Mouse (Mus musculus): ENCODE measurements around the gene Fsd1l. TPM values are rescaled to one million over a fixed set of nuclear protein-coding genes. Genes with fewer than 3 reads are reported as not detected.

The Fsd1l gene
- polyA plus RNA-seq, 1 experiment from 2014 or later, result 1.9 TPM

DNA sequence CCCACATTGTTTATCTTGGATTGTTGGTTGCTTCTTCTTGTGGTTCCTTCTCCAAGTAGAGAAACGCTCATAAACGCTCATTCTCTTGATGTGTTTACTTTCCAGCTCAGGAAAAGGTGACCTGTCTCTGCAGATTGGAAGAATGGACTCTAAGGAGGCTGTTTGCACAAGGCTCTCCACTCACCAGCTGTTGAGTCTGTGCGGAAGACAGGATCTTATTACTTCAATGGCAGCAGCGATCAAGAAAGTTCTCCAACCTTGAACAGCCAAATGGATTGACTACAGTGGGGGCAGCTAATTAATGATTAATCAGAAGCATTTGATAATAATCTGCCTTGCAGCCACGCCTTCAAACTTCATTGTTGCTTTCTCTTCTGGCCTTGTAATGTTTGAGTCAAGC, 9.8 kb upstream of the Fsd1l start:
- no peak overlapping the region for H3K4me3 ChIP-seq (ENCODE audit: low read depth, low read length)
- no peak overlapping the region for H3K4me2 ChIP-seq (ENCODE audit: low read depth, low read length)
- H3K27me3 ChIP-seq (ENCODE audit: control insufficient read depth, insufficient read depth, low read depth, low read length), result no peaks in the 10 kb centered on the region
- H3K9me3 ChIP-seq (replicated peaks; ENCODE audit: control insufficient read depth, low read length), result no peaks in the 10 kb centered on the region
- no peak overlapping the region for H3K27ac ChIP-seq (ENCODE audit: low read length)
- no peak overlapping the region for H3K9ac ChIP-seq (ENCODE audit: low read depth, low read length)
- ATAC-seq (ENCODE audit: low read depth), result no peak
- no peaks in the 10 kb centered on the region for H3K4me1 ChIP-seq (ENCODE audit: control insufficient read depth, low read depth, low read length)
- WGBS (ENCODE audit: insufficient replicate concordance), result 30% methylated on average over 5 of the region's 5 CpGs
- H3K36me3 ChIP-seq (ENCODE audit: control insufficient read depth, insufficient read depth), result no peaks in the 10 kb centered on the region

DNA sequence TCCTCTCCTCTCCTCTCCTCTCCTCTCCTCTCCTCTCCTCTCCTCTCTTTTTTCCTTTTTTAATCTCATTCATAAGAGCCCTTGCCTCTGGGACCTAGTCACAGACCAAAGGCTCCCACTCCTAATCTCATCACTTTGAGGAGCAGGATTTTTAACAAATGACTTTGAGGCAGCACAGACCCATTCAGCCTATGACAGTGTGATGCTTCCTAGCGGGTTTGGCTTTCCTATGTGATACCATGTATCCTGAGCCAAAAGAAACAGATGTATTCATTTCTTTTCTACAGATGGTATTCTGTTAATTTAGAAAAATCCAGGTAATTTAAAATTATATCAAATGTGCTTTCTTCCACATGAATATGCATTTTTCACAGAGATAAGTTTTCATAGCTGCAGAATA, 7.6 kb upstream of the Fsd1l start:
- 65% methylated on average over 1 of the region's 1 CpGs for WGBS (ENCODE audit: insufficient replicate concordance)

DNA sequence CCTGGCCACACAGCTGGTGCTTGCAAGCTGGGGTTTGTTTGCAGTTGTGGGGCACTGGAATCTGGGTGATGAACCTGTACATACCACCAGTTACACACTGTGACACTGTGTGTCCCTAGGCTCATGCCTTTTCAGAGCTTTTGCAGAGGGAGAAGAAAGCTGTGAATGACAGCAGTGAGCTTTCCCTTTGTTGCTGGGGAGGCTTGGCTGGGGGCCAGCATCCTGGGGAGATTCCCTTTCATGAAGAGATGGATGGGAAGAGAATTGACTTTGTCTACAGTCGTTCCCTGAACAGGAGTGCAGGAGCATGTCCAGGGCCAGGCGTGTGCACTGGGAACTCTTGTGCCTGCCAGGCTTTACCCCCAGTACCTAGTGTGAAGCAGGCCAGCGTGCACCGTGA, 6.5 kb upstream of the Fsd1l start:
- ATAC-seq (ENCODE audit: low read depth), result no peak
- no peak overlapping the region for H3K27ac ChIP-seq (ENCODE audit: low read length)
- H3K4me3 ChIP-seq (ENCODE audit: low read depth, low read length), result no peak overlapping the region
- H3K36me3 ChIP-seq (ENCODE audit: control insufficient read depth, insufficient read depth), result no peaks in the 10 kb centered on the region
- H3K4me2 ChIP-seq (ENCODE audit: low read depth, low read length), result no peak overlapping the region
- no peaks in the 10 kb centered on the region for H3K9me3 ChIP-seq (replicated peaks; ENCODE audit: control insufficient read depth, low read length)
- no peak overlapping the region for H3K9ac ChIP-seq (ENCODE audit: low read depth, low read length)
- no peaks in the 10 kb centered on the region for H3K27me3 ChIP-seq (ENCODE audit: control insufficient read depth, insufficient read depth, low read depth, low read length)
- WGBS (ENCODE audit: insufficient replicate concordance), result 42% methylated on average over 4 of the region's 4 CpGs
- no peaks in the 10 kb centered on the region for H3K4me1 ChIP-seq (ENCODE audit: control insufficient read depth, low read depth, low read length)

More for the DNA sequence above, 7.6 kb upstream of the Fsd1l start:
- H3K27me3 ChIP-seq (ENCODE audit: control insufficient read depth, insufficient read depth, low read depth, low read length), result no peaks in the 10 kb centered on the region
- H3K36me3 ChIP-seq (ENCODE audit: control insufficient read depth, insufficient read depth), result no peaks in the 10 kb centered on the region
- no peak overlapping the region for H3K27ac ChIP-seq (ENCODE audit: low read length)
- no peak overlapping the region for H3K9ac ChIP-seq (ENCODE audit: low read depth, low read length)
- H3K4me2 ChIP-seq (ENCODE audit: low read depth, low read length), result no peak overlapping the region
- H3K9me3 ChIP-seq (replicated peaks; ENCODE audit: control insufficient read depth, low read length), result no peaks in the 10 kb centered on the region
- no peak for ATAC-seq (ENCODE audit: low read depth)
- H3K4me1 ChIP-seq (ENCODE audit: control insufficient read depth, low read depth, low read length), result no peaks in the 10 kb centered on the region
- H3K4me3 ChIP-seq (ENCODE audit: low read depth, low read length), result no peak overlapping the region

DNA sequence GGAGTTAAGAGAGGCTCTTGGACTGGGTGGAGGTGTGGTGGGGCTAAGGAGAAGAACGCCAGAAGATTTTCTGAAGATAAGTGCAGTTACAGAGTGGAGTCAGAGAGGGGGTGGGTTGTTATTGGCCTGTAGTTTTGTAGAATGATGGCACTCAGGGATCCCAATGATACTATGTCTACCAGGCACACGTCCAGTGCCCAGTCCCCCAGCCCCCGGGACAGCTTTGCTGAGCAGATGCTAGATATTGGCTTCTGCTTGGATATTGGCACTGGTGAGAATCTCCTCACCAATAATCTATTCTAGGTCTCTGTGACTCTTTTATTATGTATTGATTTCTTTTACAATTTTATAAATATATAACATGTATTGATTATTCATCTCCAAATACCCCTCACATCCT, 6.0 kb upstream of the Fsd1l start:
- no peaks in the 10 kb centered on the region for H3K36me3 ChIP-seq (ENCODE audit: control insufficient read depth, insufficient read depth)
- no peak overlapping the region for H3K27ac ChIP-seq (ENCODE audit: low read length)
- peaks cover 2% of the 10 kb centered on the region for H3K27me3 ChIP-seq (ENCODE audit: control insufficient read depth, insufficient read depth, low read depth, low read length)
- H3K4me1 ChIP-seq (ENCODE audit: control insufficient read depth, low read depth, low read length), result no peaks in the 10 kb centered on the region
- no peak overlapping the region for H3K4me2 ChIP-seq (ENCODE audit: low read depth, low read length)
- 50% methylated on average over 3 of the region's 3 CpGs for WGBS (ENCODE audit: insufficient replicate concordance)
- no peak overlapping the region for H3K4me3 ChIP-seq (ENCODE audit: low read depth, low read length)
- H3K9me3 ChIP-seq (replicated peaks; ENCODE audit: control insufficient read depth, low read length), result no peaks in the 10 kb centered on the region
- no peak overlapping the region for H3K9ac ChIP-seq (ENCODE audit: low read depth, low read length)
- no peak for ATAC-seq (ENCODE audit: low read depth)

DNA sequence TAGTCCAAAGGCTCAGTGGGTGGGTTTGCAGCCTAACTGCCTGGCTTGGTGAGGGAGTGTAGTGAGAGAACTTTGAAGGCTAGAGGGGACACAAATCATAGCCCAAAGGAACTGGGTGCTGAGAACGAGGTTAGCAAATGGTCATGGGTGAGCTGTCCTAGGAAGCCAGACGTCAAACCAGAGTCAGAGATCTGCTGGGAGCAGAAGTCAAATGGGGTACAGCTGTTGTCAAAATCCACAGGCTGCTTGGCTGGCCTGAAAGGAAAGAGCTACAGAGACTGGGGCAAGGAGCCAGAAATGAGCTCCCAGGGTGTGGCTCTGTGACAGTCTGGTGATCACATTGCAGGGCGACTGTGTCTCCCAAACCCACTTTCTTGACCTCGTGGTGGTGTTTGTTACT, 2.3 kb upstream of the Fsd1l start:
- Histone ChIP-seq H3K27me3 (ENCODE audit: control insufficient read depth, insufficient read depth, low read depth, low read length) (peaks cover 20% of the 10 kb centered on the region), H3K4me2 (ENCODE audit: low read depth, low read length) (no peak overlapping the region), H3K9me3 (replicated peaks; ENCODE audit: control insufficient read depth, low read length) (no peaks in the 10 kb centered on the region), H3K4me3 (ENCODE audit: low read depth, low read length) (no peak overlapping the region), H3K4me1 (ENCODE audit: control insufficient read depth, low read depth, low read length) (no peaks in the 10 kb centered on the region), H3K27ac (ENCODE audit: low read length) (no peak overlapping the region), H3K9ac (ENCODE audit: low read depth, low read length) (no peak overlapping the region), H3K36me3 (ENCODE audit: control insufficient read depth, insufficient read depth) (no peaks in the 10 kb centered on the region)
- WGBS (ENCODE audit: insufficient replicate concordance), result 32% methylated on average over 4 of the region's 4 CpGs
- no peak for ATAC-seq (ENCODE audit: low read depth)

DNA sequence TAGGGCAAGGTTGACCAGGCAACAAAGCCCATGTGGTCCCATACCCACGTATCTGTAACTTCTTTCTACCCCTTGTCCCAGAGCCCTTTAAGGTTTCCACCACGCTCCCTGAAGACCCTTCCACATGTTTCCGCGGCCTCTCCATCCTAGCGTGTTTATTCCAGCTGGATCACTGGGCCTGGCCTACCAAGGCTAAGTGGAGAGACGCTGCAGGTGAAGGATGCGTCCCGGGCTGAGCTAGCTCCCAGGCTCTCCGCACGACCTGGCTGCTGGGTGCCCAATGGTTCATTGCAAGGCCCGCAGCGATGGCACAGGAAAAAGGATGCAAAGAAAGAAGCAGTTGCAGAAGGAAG, 332 bp upstream of the Fsd1l start:
- no peaks in the 10 kb centered on the region for H3K4me1 ChIP-seq (ENCODE audit: control insufficient read depth, low read depth, low read length)
- no peak for ATAC-seq (ENCODE audit: low read depth)
- H3K9me3 ChIP-seq (replicated peaks; ENCODE audit: control insufficient read depth, low read length), result no peaks in the 10 kb centered on the region
- no peak overlapping the region for H3K27ac ChIP-seq (ENCODE audit: low read length)
- peak overlapping the region; percentile 66 for H3K4me3 ChIP-seq (ENCODE audit: low read depth, low read length)
- H3K36me3 ChIP-seq (ENCODE audit: control insufficient read depth, insufficient read depth), result no peaks in the 10 kb centered on the region
- no peak overlapping the region for H3K9ac ChIP-seq (ENCODE audit: low read depth, low read length)
- peaks cover 20% of the 10 kb centered on the region for H3K27me3 ChIP-seq (ENCODE audit: control insufficient read depth, insufficient read depth, low read depth, low read length)
- H3K4me2 ChIP-seq (ENCODE audit: low read depth, low read length), result peak overlapping the region; percentile 68
- 17% methylated on average over 12 of the region's 12 CpGs for WGBS (ENCODE audit: insufficient replicate concordance)

DNA sequence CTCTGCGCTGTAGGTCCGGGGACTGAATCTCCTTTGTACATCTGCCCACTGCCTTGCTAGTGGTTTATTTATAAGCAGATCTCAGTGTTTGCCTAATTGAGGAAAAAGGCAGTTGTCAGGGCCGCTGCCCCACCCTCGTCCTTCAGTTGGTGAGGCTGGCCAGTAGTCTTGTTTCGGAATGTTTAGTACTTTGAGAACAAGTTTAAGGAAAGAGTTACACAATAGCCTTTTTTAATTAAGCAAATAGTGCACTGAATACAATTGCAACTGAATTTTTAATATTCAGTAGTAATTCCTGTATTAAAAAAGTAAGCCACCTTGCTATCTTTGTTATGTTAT, 709 bp downstream of the Fsd1l start:
- Histone ChIP-seq H3K36me3 (ENCODE audit: control insufficient read depth, insufficient read depth) (no peaks in the 10 kb centered on the region), H3K27ac (ENCODE audit: low read length) (no peak overlapping the region), H3K4me2 (ENCODE audit: low read depth, low read length) (peak overlapping the region; percentile 68), H3K4me3 (ENCODE audit: low read depth, low read length) (peak overlapping the region; percentile 66), H3K9ac (ENCODE audit: low read depth, low read length) (peak overlapping the region; percentile 52), H3K9me3 (replicated peaks; ENCODE audit: control insufficient read depth, low read length) (no peaks in the 10 kb centered on the region), H3K27me3 (ENCODE audit: control insufficient read depth, insufficient read depth, low read depth, low read length) (peaks cover 20% of the 10 kb centered on the region), H3K4me1 (ENCODE audit: control insufficient read depth, low read depth, low read length) (no peaks in the 10 kb centered on the region)
- ATAC-seq (ENCODE audit: low read depth), result no peak
- 6% methylated on average over 5 of the region's 5 CpGs for WGBS (ENCODE audit: insufficient replicate concordance)

DNA sequence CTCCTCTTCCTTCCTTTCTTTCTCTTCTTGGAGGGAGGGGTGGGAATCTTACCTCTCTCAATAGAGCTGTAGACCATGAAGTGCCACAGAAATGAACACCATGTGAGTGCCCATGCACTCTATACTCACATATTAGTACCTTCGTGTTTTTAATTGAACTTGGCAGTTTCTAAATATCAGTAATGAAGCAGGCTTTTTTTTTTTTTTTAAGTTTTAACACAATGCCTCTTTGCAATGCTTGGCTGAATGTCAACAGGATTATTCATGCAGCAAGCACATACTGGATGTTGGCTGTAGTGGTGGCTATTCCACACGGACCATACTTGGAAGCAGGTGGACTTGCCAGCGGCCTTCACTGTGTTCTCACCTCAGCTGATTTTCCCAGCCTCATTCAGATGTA, 4.1 kb downstream of the Fsd1l start:
- WGBS (ENCODE audit: insufficient replicate concordance), result 72% methylated on average over 3 of the region's 3 CpGs
- Histone ChIP-seq H3K9ac (ENCODE audit: low read depth, low read length) (no peak overlapping the region), H3K4me1 (ENCODE audit: control insufficient read depth, low read depth, low read length) (no peaks in the 10 kb centered on the region), H3K4me3 (ENCODE audit: low read depth, low read length) (no peak overlapping the region), H3K4me2 (ENCODE audit: low read depth, low read length) (no peak overlapping the region), H3K27me3 (ENCODE audit: control insufficient read depth, insufficient read depth, low read depth, low read length) (peaks cover 17% of the 10 kb centered on the region), H3K9me3 (replicated peaks; ENCODE audit: control insufficient read depth, low read length) (no peaks in the 10 kb centered on the region), H3K36me3 (ENCODE audit: control insufficient read depth, insufficient read depth) (no peaks in the 10 kb centered on the region), H3K27ac (ENCODE audit: low read length) (no peak overlapping the region)
- ATAC-seq (ENCODE audit: low read depth), result no peak

DNA sequence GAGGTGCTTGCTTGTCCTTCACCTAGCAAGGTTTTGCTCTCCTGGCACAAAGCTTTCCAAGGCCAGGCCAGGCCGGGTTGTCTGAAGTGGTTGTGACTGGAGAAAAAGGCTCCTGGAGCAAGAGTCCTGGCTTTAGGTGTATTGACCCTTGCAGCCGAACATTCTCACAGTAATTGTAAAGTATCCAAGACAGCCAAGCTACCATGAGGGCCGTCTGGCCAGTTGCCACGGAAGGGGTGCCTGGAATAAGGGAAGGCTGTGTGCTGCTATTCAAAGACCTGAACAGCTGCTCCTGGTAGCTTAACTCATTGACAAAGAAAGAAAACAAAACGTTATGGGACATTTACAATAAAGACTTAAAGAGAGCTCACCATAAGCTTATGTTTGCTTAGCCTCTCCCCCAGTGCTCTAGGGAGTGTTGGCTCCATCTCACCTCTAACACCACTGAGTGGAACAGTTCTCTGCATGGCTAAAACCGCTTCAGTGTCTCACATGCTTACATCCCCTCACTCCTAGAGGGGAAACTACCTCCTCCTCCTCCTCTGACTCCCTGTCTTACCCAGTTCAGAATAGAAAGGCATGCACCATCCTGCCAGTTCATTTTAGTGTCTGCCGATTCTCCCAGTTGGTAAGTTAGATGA, 6.1 kb downstream of the Fsd1l start:
- no peaks in the 10 kb centered on the region for H3K4me1 ChIP-seq (ENCODE audit: control insufficient read depth, low read depth, low read length)
- no peak for ATAC-seq (ENCODE audit: low read depth)
- H3K27me3 ChIP-seq (ENCODE audit: control insufficient read depth, insufficient read depth, low read depth, low read length), result no peaks in the 10 kb centered on the region
- WGBS (ENCODE audit: insufficient replicate concordance), result 52% methylated on average over 7 of the region's 7 CpGs
- no peaks in the 10 kb centered on the region for H3K9me3 ChIP-seq (replicated peaks; ENCODE audit: control insufficient read depth, low read length)
- H3K4me2 ChIP-seq (ENCODE audit: low read depth, low read length), result no peak overlapping the region
- no peaks in the 10 kb centered on the region for H3K36me3 ChIP-seq (ENCODE audit: control insufficient read depth, insufficient read depth)
- no peak overlapping the region for H3K9ac ChIP-seq (ENCODE audit: low read depth, low read length)
- no peak overlapping the region for H3K27ac ChIP-seq (ENCODE audit: low read length)
- no peak overlapping the region for H3K4me3 ChIP-seq (ENCODE audit: low read depth, low read length)
